Mouse (Mus musculus) hindbrain, embryonic 14.5 days (tissue): ENCODE data around the gene Rnaseh2a. TPM values are rescaled to one million over a fixed set of nuclear protein-coding genes. Genes with fewer than 3 reads are reported as not detected.

Experiments
- ATAC-seq: fragments of 200-750 bp; cut with Nextera tagmentation; 2 replicates; pipeline ENCODE4 v1.8.0; 2017; ENCODE audit warnings: moderate number of reproducible peaks, mild to moderate bottlenecking, moderate TSS enrichment, moderate library complexity; ENCODE audit not compliant: low FRiP score
- DNase-seq: peaks from one replicate; pipeline ENCODE4 v3.0.0-alpha.2; 2015; ENCODE audit warnings: low spot score
- H3K27ac ChIP-seq: fragments of 300-500 bp; sonication (generic); 2 replicates; pipeline ENCODE4 v1.5.1; 2014; ENCODE audit warnings: mild to moderate bottlenecking, moderate library complexity
- H3K27me3 ChIP-seq: fragments of 300-500 bp; sonication (generic); 2 replicates; pipeline ENCODE4 v1.6.1; 2014; ENCODE audit warnings: mild to moderate bottlenecking, low read length, mixed read lengths; ENCODE audit not compliant: control insufficient read depth, insufficient read depth
- H3K36me3 ChIP-seq: fragments of 300-500 bp; sonication (generic); replicated peaks from 2 replicates; pipeline ENCODE4 v1.6.1; 2014; ENCODE audit not compliant: control insufficient read depth, insufficient read depth
- H3K4me1 ChIP-seq: fragments of 300-500 bp; sonication (generic); replicated peaks from 2 replicates; pipeline ENCODE4 v1.6.1; 2014; ENCODE audit warnings: antibody characterized with exemption, low read length, mixed read lengths; ENCODE audit not compliant: control insufficient read depth, insufficient read depth
- H3K4me2 ChIP-seq: fragments of 300-500 bp; sonication (generic); replicated peaks from 2 replicates; pipeline ENCODE4 v1.6.1; 2014; ENCODE audit warnings: mild to moderate bottlenecking, moderate library complexity
- H3K4me3 ChIP-seq: fragments of 300-500 bp; sonication (generic); replicated peaks from 2 replicates; pipeline ENCODE4 v1.5.1; 2014; ENCODE audit warnings: mild to moderate bottlenecking, low read length
- H3K9ac ChIP-seq: fragments of 300-500 bp; sonication (generic); 2 replicates; pipeline ENCODE4 v1.6.1; 2014
- H3K9me3 ChIP-seq: fragments of 300-500 bp; sonication (generic); 2 replicates; pipeline ENCODE4 v1.6.1; 2016; ENCODE audit warnings: low read length; ENCODE audit not compliant: control insufficient read depth
- WGBS: fragments of 180-500 bp; shearing (Covaris S2); extraction: QIAGEN DNeasy Blood & Tissue Kit; methylation state at CpG from one replicate; pipeline ENCODE4 v1.1.7; 2014; 5-methylcytosine and 5-hydroxymethylcytosine counted together
- polyA plus RNA-seq: library from polyadenylated mRNA; unstranded; fragments of >200 nt; fragmentation: Nextera tagmentation; extraction: Ambion mirVana; gene quantifications from 2 replicates; pipeline ENCODE4 v1.2.1, GENCODE M21; 2014

The Rnaseh2a gene
- polyA plus RNA-seq, 1 experiment from 2014 or later, result 47.8 TPM

DNA sequence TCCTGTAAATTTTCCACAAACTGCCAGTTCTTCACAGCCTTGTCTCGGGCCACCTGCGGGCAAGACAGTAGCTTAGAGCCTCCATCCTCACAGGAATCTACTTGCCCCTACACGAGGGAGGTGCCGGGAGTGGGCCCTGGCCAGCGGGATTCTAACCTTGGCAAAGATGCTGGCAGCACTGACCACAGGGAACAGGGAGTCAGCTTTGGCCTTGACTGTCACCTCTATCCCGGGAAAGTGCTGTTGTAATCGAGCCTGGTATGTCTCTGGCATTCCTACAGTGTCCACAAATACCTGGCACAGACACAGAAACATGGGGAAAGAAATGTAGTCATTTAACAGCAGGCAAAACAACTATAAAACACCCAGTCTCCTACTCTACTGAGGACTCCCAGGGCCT is 9.8 kb downstream of the Rnaseh2a start:
- H3K27me3 ChIP-seq, result no peaks in the 10 kb centered on the region
- H3K27ac ChIP-seq, result no peak overlapping the region
- DNase-seq (no peak), ATAC-seq (no peak)
- H3K4me3 ChIP-seq, result no peak overlapping the region
- WGBS, result 89% methylated on average over 7 of the region's 7 CpGs
- no peaks in the 10 kb centered on the region for H3K4me1 ChIP-seq
- peaks cover 30% of the 10 kb centered on the region for H3K36me3 ChIP-seq
- no peaks in the 10 kb centered on the region for H3K9me3 ChIP-seq
- H3K4me2 ChIP-seq, result no peak overlapping the region
- H3K9ac ChIP-seq, result no peak overlapping the region

DNA sequence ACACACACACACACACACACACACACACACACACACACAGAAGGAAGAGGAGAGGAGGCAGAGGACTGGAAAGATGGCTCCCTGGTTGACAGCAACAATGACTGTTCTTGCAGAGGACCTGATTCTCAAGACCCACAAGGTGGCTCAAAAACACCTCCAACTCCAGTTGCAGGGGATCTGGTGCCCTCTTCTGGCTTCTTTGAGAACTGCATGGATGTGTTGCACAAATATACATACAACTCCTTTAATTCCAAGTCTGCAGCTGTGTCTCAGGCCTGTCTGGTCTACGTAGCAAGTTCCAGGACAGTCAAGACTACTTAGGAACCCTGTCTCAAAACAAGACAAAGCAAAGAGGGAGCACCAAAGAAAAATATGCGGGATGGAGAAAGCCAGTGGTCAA is 12.8 kb downstream of the Rnaseh2a start:
- H3K4me1 ChIP-seq, result no peaks in the 10 kb centered on the region

DNA sequence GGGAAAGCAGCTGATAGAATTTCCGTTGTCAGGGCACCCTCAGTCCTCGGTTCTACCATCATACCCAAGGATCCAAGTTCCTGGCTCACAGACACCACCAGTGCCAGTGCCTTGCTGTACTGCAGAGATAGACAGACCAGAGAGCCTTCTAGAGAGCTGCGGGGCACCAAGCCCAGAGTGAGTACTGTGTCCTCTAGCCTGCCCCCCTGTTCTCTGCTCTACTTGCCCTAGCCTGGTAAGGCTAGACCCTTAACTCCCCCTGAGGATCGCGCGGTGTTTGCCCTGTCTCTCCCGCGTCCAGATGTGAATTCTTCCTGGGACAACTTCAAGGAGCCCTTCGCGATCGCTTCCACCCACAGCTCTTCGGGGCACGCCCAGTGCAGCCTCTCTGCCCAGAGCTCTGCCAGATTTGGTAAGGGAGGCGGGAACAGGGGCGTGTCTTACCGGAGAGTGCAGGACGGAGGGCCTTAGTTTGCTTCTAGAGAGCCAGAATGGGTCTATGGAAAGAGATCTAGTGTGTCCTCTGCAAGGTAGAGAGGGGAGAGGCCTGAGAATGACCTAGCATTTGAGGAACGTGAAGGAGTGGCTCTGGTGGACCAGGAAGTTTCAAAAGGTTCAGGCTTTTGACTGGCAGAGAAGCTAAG is 16.8 kb downstream of the Rnaseh2a start:
- Histone ChIP-seq H3K4me3 (no peak overlapping the region), H3K27ac (no peak overlapping the region), H3K9me3 (no peaks in the 10 kb centered on the region), H3K4me1 (no peaks in the 10 kb centered on the region), H3K36me3 (peaks cover 7% of the 10 kb centered on the region), H3K27me3 (peaks cover 34% of the 10 kb centered on the region), H3K4me2 (no peak overlapping the region), H3K9ac (no peak overlapping the region)
- ATAC-seq (no peak), DNase-seq (no peak)
- 9% methylated on average over 18 of the region's 18 CpGs for WGBS

More for the DNA sequence above, 12.8 kb downstream of the Rnaseh2a start:
- DNase-seq, result peak; percentile 85
- WGBS, result 48% methylated on average over 2 of the region's 2 CpGs
- H3K4me2 ChIP-seq, result no peak overlapping the region
- no peak overlapping the region for H3K27ac ChIP-seq
- H3K9me3 ChIP-seq, result no peaks in the 10 kb centered on the region
- H3K4me3 ChIP-seq, result no peak overlapping the region
- ATAC-seq, result no peak
- 0 out of 2 replicates have a peak, but pooled peaks cover 7% of the 10 kb centered on the region for H3K27me3 ChIP-seq
- H3K9ac ChIP-seq, result no peak overlapping the region
- H3K36me3 ChIP-seq, result peaks cover 30% of the 10 kb centered on the region

DNA sequence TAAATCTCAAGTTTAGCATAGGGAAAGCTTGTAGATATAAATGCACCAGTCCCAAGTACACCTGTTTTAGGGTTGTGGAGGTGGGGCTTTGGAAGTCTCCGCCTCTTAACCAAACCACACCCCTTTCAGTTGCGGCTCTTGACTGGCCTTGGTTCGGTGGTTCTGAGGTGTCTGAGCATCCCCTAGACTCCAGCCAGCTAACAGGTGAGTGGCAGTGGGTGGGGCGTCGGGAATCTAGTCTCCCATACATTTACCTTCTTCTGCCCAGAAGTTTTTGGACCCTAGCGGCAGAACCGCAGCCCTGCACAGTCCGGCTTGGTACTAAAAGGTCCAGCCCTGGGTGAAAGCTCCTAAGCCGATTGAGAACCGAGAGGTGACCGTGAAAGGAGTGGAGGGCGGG is 19.8 kb downstream of the Rnaseh2a start:
- Histone ChIP-seq H3K9ac (no peak overlapping the region), H3K4me3 (no peak overlapping the region), H3K27ac (no peak overlapping the region), H3K4me1 (peaks cover 16% of the 10 kb centered on the region), H3K27me3 (peaks cover 57% of the 10 kb centered on the region), H3K4me2 (no peak overlapping the region), H3K36me3 (no peaks in the 10 kb centered on the region), H3K9me3 (no peaks in the 10 kb centered on the region)
- 17% methylated on average over 12 of the region's 12 CpGs for WGBS
- ATAC-seq (no peak), DNase-seq (no peak)

DNA sequence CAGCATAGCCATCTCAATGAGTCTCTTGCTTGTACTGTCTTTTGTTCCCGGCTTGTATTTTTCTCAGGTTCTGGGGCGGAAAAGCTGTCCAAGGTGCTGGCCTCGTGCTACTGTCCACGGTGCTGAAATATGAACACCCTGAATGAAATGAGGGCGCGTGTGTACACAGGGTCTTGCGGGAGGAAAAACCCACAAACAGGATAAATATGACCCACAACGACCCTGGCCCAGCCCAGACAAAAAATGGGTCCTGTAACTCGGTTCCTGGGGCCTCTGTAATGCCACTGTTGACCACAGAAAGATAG is 22.4 kb downstream of the Rnaseh2a start:
- DNase-seq, result peak; percentile 42
- no peaks in the 10 kb centered on the region for H3K9me3 ChIP-seq
- peak overlapping the region; percentile 87; the same call in 1 of the 2 replicates for H3K9ac ChIP-seq
- WGBS, result 11% methylated on average over 9 of the region's 9 CpGs
- no peaks in the 10 kb centered on the region for H3K36me3 ChIP-seq
- peak overlapping the region; percentile 70 for H3K4me3 ChIP-seq
- H3K27ac ChIP-seq, result no peak overlapping the region; the same call in 1 of the 2 replicates
- ATAC-seq, result no peak
- peaks cover 27% of the 10 kb centered on the region for H3K4me1 ChIP-seq
- H3K4me2 ChIP-seq, result peak overlapping the region; percentile 82
- H3K27me3 ChIP-seq, result peaks cover 68% of the 10 kb centered on the region

DNA sequence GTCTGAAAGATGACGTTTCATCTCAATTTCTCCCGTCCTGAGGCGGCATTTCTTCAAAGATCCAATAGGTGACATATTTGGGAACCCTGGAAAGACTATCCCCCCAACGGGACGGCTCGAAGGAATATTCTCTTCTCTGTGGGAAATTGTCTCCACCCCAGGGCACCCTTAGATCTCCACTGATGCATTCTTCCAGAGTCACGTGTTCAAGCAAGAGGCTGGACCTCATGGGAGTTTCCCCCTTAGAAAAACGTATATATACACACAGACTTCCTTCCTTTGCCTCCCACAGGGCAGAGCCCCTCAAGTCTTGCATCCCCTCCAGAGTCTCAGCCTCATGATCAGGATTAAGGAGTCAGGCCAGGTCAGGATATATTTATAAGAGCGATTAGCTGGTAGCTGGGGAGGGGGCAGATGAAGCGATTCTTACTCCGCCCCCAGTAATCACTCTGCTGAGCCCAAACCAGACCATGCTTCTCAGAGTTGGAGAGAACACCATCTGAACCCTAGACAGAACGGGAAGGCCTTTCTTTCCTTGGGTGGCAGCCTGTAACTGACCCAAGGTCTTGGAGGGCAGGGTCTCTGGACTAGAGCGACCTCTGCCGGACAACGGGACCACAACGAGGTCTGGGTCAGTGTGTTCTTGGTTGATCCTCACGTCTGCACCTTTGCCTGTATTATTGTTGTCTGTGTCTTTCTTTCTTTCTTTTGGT is 22.9 kb downstream of the Rnaseh2a start, which contains the start of gene Rtbdn:
Gene Rtbdn (plus strand): TSS at position 464 of the 713 bp plus-strand sequence.
- Histone ChIP-seq H3K4me3 (peak within 1 kb of the TSS; percentile 70), H3K4me1 (peaks cover 27% of the 10 kb centered on the region), H3K27ac (peak within 1 kb of the TSS; percentile 87), H3K36me3 (no peaks in the 10 kb centered on the region), H3K4me2 (peak within 1 kb of the TSS; percentile 82), H3K9ac (peak within 1 kb of the TSS; percentile 87), H3K9me3 (no peaks in the 10 kb centered on the region), H3K27me3 (peaks cover 66% of the 10 kb centered on the region)
- DNase-seq, result peak; percentile 40
- ATAC-seq, result no peak
- 6% methylated on average over 17 of the region's 17 CpGs for WGBS

DNA sequence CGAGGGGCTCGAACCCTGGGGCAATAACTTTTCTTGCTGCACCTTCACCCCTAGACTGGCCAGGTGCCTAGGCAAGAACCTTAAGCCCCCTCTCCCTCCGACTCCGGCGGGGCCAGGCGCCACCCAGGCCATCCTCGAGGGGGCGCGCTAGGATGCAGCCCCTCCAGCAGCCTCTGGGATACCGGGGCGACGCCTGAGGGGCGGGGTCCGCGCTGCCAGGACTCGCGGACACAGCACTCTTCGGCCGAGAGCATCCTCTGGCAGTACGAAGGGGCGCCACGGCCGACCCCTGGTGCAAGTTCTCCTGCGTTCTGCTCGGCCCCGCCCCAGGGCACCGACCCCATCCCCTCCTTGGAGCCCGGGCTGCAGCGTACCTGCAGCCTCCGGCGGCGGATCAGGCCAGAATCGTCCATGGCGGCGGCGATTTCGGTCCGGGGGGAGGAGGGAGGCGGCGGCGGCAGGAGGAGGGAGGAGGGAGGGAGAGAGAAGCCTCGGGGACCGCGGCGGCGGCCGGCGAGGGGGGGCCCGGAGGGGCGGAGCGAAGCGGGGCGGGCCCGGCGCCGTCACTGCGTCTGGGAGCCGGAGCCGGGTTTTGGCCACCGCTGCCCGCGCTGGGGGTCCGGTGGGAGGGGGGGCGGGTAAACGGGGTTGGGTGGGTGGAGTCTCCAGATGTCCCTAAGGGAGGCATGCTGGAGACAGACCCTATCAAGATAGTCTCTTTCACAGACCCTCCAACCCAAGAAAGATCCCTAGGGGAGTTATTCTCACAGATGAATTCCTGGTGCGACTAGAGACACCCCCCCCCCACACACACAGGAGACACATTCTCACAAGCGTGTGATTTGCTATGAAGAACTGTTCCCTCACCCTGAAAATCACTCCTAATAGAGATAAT is 23.7 kb downstream of the Rnaseh2a start:
- DNase-seq (no peak), ATAC-seq (peak; percentile 65)
- Histone ChIP-seq H3K9ac (peak overlapping the region; percentile 87), H3K27me3 (peaks cover 64% of the 10 kb centered on the region), H3K4me3 (peak overlapping the region; percentile 70), H3K36me3 (no peaks in the 10 kb centered on the region), H3K9me3 (no peaks in the 10 kb centered on the region), H3K4me1 (peaks cover 27% of the 10 kb centered on the region), H3K4me2 (peak overlapping the region; percentile 82), H3K27ac (peak overlapping the region; percentile 87)
- WGBS, result 2% methylated on average over 51 of the region's 67 CpGs

DNA sequence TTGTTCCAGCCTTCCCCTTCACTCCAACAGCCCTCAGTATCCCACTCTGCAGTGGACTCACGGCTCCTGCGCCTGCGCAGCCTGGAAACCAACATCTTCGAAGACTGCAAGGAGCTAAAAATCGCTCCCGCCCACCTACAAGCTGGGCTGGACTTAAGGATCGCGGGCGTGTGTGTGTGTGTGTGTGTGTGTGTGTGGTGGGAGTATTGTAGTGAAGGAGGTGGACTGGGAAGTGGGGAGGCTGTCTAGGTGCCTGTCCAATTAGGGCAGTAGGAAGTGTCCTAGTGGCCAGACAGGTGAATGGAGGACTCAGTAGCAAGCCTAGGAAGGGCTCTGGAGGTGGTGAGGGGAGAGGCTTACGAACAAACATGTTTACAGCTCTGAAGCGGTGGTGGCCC is 24.3 kb downstream of the Rnaseh2a start:
- 4% methylated on average over 11 of the region's 11 CpGs for WGBS
- peaks cover 27% of the 10 kb centered on the region for H3K4me1 ChIP-seq
- peak overlapping the region; percentile 70 for H3K4me3 ChIP-seq
- peaks cover 57% of the 10 kb centered on the region for H3K27me3 ChIP-seq
- DNase-seq (peak; percentile 53), ATAC-seq (peak; percentile 58)
- peak overlapping the region; percentile 87 for H3K9ac ChIP-seq
- no peaks in the 10 kb centered on the region for H3K9me3 ChIP-seq
- H3K27ac ChIP-seq, result peak overlapping the region; percentile 87
- no peaks in the 10 kb centered on the region for H3K36me3 ChIP-seq
- peak overlapping the region; percentile 82 for H3K4me2 ChIP-seq
